Mouse (Mus musculus) kidney, postnatal 25 days (tissue): ENCODE data around the gene 4930578C19Rik.
"Not testable (repeated sequence)": the region's sequence is repeated elsewhere in the genome, so short reads cannot be mapped to it uniquely, and the experiment has no call there.

Source experiments
- DNase-seq, 2 experiments: peaks; one replicate each; pipeline ENCODE4 v3.0.0; 2021; ENCODE audit warnings: mixed read lengths in 2 of 2

Gene 4930578C19Rik

GRCm38 (mm10) chrX:18461198-18461601, at the start of gene 4930578C19Rik:
4930578C19Rik (minus strand) TSS chrX:18461397.
- peak; percentile 13 to 69 for DNase-seq

GRCm38 (mm10) chrX:18467690-18468089, 6.5 kb upstream of the 4930578C19Rik start:
- DNase-seq, result no peak

- DNase-seq, result no peak
These were observed 1.7 kb upstream of the 4930578C19Rik start for GRCm38 (mm10) chrX:18462879-18463278.

- no peak for DNase-seq
These were observed 9.6 kb downstream of the 4930578C19Rik start for GRCm38 (mm10) chrX:18451559-18451958.

GRCm38 (mm10) chrX:18442066-18442465, 19.1 kb downstream of the 4930578C19Rik start:
- peak; percentile 55 to 73 for DNase-seq

GRCm38 (mm10) chrX:18425451-18425850, 35.7 kb downstream of the 4930578C19Rik start:
- DNase-seq, result peak in 1 of 2 experiments; percentile 5

- no peak for DNase-seq
These were observed 38.0 kb downstream of the 4930578C19Rik start for GRCm38 (mm10) chrX:18423206-18423605.

- DNase-seq, result no peak
These were observed 40.9 kb downstream of the 4930578C19Rik start for GRCm38 (mm10) chrX:18420161-18420784.

GRCm38 (mm10) chrX:18418977-18419376, 42.2 kb downstream of the 4930578C19Rik start:
- DNase-seq, result no peak

GRCm38 (mm10) chrX:18414560-18414959, 46.6 kb downstream of the 4930578C19Rik start:
- no peak for DNase-seq

- no peak for DNase-seq
These were observed 49.9 kb downstream of the 4930578C19Rik start for GRCm38 (mm10) chrX:18411071-18411840.

GRCm38 (mm10) chrX:18409598-18409997, 51.6 kb downstream of the 4930578C19Rik start:
- no peak for DNase-seq

- no peak for DNase-seq
These were observed 58.9 kb downstream of the 4930578C19Rik start for GRCm38 (mm10) chrX:18402296-18402695.

- DNase-seq, result no peak
These were observed 64.5 kb downstream of the 4930578C19Rik start for GRCm38 (mm10) chrX:18396700-18397099.

GRCm38 (mm10) chrX:18384181-18384580, 77.0 kb downstream of the 4930578C19Rik start:
- DNase-seq, result not testable (repeated sequence)
